Mouse (Mus musculus) c-Kit-positive CD71-positive TER-119-positive erythroid progenitor cells, embryonic 14.5 days (primary cell): ENCODE results near the gene Mtf1.

ENCODE experiments used
- DNase-seq: peaks from one replicate; pipeline ENCODE4 v3.0.0-alpha.2; 2013; ENCODE audit warnings: low spot score

Gene Mtf1

GRCm38 (mm10) chr4:124801552-124802308 lies at the start of gene Mtf1:
Gene Mtf1, plus strand, starts transcription at chr4:124802104.
- peak; percentile 92 for DNase-seq

- DNase-seq: peak; percentile 78
These were observed 49.4 kb upstream of the Mtf1 start for GRCm38 (mm10) chr4:124752281-124753199.

GRCm38 (mm10) chr4:124755526-124755925 lies 46.4 kb upstream of the Mtf1 start:
- no peak for DNase-seq

- no peak for DNase-seq
These were observed 42.5 kb upstream of the Mtf1 start for GRCm38 (mm10) chr4:124759305-124759811.

- no peak for DNase-seq
These were observed 40.7 kb upstream of the Mtf1 start for GRCm38 (mm10) chr4:124761201-124761600.

GRCm38 (mm10) chr4:124762858-124763452 lies 38.9 kb upstream of the Mtf1 start:
- no peak for DNase-seq

- no peak for DNase-seq
These were observed 35.9 kb upstream of the Mtf1 start for GRCm38 (mm10) chr4:124765802-124766565.

GRCm38 (mm10) chr4:124766566-124766940 lies 35.4 kb upstream of the Mtf1 start:
- DNase-seq: no peak

GRCm38 (mm10) chr4:124768963-124769591 lies 32.8 kb upstream of the Mtf1 start:
- DNase-seq: peak; percentile 47

GRCm38 (mm10) chr4:124770624-124771023 lies 31.3 kb upstream of the Mtf1 start:
- DNase-seq: no peak

GRCm38 (mm10) chr4:124772125-124772524 lies 29.8 kb upstream of the Mtf1 start:
- no peak for DNase-seq

- DNase-seq: peak; percentile 48
These were observed 28.5 kb upstream of the Mtf1 start for GRCm38 (mm10) chr4:124773449-124773848.

GRCm38 (mm10) chr4:124773995-124774394 lies 27.9 kb upstream of the Mtf1 start:
- DNase-seq: no peak

GRCm38 (mm10) chr4:124774429-124774828 lies 27.5 kb upstream of the Mtf1 start:
- DNase-seq: peak; percentile 87

- no peak for DNase-seq
These were observed 20.5 kb upstream of the Mtf1 start for GRCm38 (mm10) chr4:124781361-124781760.

- DNase-seq: no peak
These were observed 19.5 kb upstream of the Mtf1 start for GRCm38 (mm10) chr4:124782395-124782794.

GRCm38 (mm10) chr4:124783937-124784336 lies 18.0 kb upstream of the Mtf1 start:
- DNase-seq: no peak

- no peak for DNase-seq
These were observed 11.9 kb upstream of the Mtf1 start for GRCm38 (mm10) chr4:124790013-124790412.

- no peak for DNase-seq
These were observed 9.8 kb upstream of the Mtf1 start for GRCm38 (mm10) chr4:124792114-124792513.

GRCm38 (mm10) chr4:124796141-124796540 lies 5.8 kb upstream of the Mtf1 start:
- DNase-seq: no peak

- DNase-seq: no peak
These were observed 5.0 kb upstream of the Mtf1 start for GRCm38 (mm10) chr4:124796913-124797312.
